Mouse (Mus musculus) liver, postnatal 0 days (tissue): ENCODE data around the gene Hdac9.

Experiments used
- CTCF ChIP-seq: sonication (generic); IDR thresholded peaks from 2 replicates; pipeline ENCODE4 v1.5.1; 2016; ENCODE audit warnings: antibody characterized with exemption, low read depth
- EP300 ChIP-seq: IDR thresholded peaks from 2 replicates; pipeline ENCODE4 v1.6.1; 2016; ENCODE audit warnings: antibody characterized with exemption, low read depth, mild to moderate bottlenecking

DNA sequence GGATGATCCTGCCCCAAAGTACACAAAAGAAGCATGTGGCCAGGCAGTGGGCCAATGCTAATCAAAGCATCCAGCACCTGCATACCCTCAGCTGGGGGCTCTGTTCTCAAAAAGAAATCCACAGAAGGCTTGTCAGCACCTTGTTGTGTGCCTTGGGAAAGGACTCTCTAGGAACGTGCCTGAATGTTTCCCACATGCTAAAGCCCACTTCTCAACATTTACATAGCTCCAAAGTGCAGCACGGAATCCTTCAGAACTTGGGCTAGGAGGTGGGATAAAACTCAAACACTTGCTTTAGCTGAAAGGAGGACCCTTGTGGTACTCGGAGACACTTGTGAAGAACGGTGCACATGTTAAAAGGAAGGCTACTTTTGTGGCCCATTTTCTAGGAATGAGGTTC lies 823.9 kb downstream of the Hdac9 start:
- TF ChIP-seq EP300 (no peak), CTCF (no peak)
